Mouse (Mus musculus) left cerebral cortex, postnatal 4 days (tissue): ENCODE data around the gene Tmprss9. TPM values are rescaled to one million over a fixed set of nuclear protein-coding genes. Genes with fewer than 3 reads are reported as not detected.

Experiments
- DNase-seq: peaks from one replicate; pipeline ENCODE4 v3.0.0-alpha.2; 2022
- intact Hi-C: fragments of 180-260 bp; cut with DNase I; formaldehyde crosslinking; loops from one replicate; pipeline ENCODE4 v1.15.1; 2025
- total RNA-seq, 2 experiments: library from RNA; stranded (reverse); gene quantifications; 2 replicates each; pipeline ENCODE4 v1.2.3; 2021

The Tmprss9 gene
- total RNA-seq, 2 experiments from 2014 or later, result 0.12 to 0.42 TPM

GRCm38 (mm10) chr10:80909375-80910162 lies 37.9 kb downstream of the Tmprss9 start:
- intact Hi-C loops, result no loop called here
- no peak for DNase-seq

- DNase-seq, result no peak
- intact Hi-C loops, result no loop called here
Observed at GRCm38 (mm10) chr10:80911354-80911753, 39.7 kb downstream of the Tmprss9 start.

GRCm38 (mm10) chr10:80911891-80912290 lies 40.2 kb downstream of the Tmprss9 start:
- intact Hi-C loops, result no loop called here
- DNase-seq, result no peak

- DNase-seq, result no peak
- intact Hi-C loops, result no loop called here
Observed at GRCm38 (mm10) chr10:80913364-80914011, 41.8 kb downstream of the Tmprss9 start.

GRCm38 (mm10) chr10:80914253-80914656 lies 42.6 kb downstream of the Tmprss9 start:
- intact Hi-C loops, result no loop called here
- DNase-seq, result no peak

- DNase-seq, result no peak
- intact Hi-C loops, result no loop called here
Observed at GRCm38 (mm10) chr10:80915260-80915659, 43.6 kb downstream of the Tmprss9 start.

- no peak for DNase-seq
- intact Hi-C loops, result no loop called here
Observed at GRCm38 (mm10) chr10:80915736-80916135, 44.1 kb downstream of the Tmprss9 start.

GRCm38 (mm10) chr10:80917336-80917778 lies 45.7 kb downstream of the Tmprss9 start:
- intact Hi-C loops, result no loop called here

GRCm38 (mm10) chr10:80917779-80918434 lies 46.3 kb downstream of the Tmprss9 start, which contains the start of gene Lmnb2:
TSS of gene Lmnb2 (minus strand) at chr10:80918245.
- peak; percentile 87 for DNase-seq
- intact Hi-C loops, result no loop called here

More at GRCm38 (mm10) chr10:80917336-80917778, 45.7 kb downstream of the Tmprss9 start:
- no peak for DNase-seq

GRCm38 (mm10) chr10:80921923-80922322 lies 50.3 kb downstream of the Tmprss9 start:
- DNase-seq, result peak; percentile 62
- intact Hi-C loops, result no loop called here

- intact Hi-C loops, result no loop called here
Observed at GRCm38 (mm10) chr10:80925472-80925871, 53.8 kb downstream of the Tmprss9 start.

GRCm38 (mm10) chr10:80928586-80929298 lies 57.1 kb downstream of the Tmprss9 start:
- peak; percentile 92 for DNase-seq
- intact Hi-C loops, result loop anchor here (2.0 kb wide), 1 partner anchor 62 kb away; no protein-coding TSS in a partner anchor

More at GRCm38 (mm10) chr10:80925472-80925871, 53.8 kb downstream of the Tmprss9 start:
- no peak for DNase-seq

GRCm38 (mm10) chr10:80929299-80930226 lies 57.9 kb downstream of the Tmprss9 start, which contains the start of gene Gadd45b:
TSS of gene Gadd45b (plus strand) at chr10:80930073.
- intact Hi-C loops, result loop anchor here (2.0 kb wide), 1 partner anchor 61 kb away; no protein-coding TSS in a partner anchor
- peak; percentile 99 for DNase-seq

GRCm38 (mm10) chr10:80930361-80931152 lies 58.9 kb downstream of the Tmprss9 start:
- intact Hi-C loops, result no loop called here
- DNase-seq, result peak; percentile 60

GRCm38 (mm10) chr10:80931153-80931671 lies 59.6 kb downstream of the Tmprss9 start:
- intact Hi-C loops, result no loop called here
- peak; percentile 31 for DNase-seq

- peak; percentile 42 for DNase-seq
- intact Hi-C loops, result no loop called here
Observed at GRCm38 (mm10) chr10:80931695-80932094, 60.0 kb downstream of the Tmprss9 start.

- peak; percentile 46 for DNase-seq
- intact Hi-C loops, result no loop called here
Observed at GRCm38 (mm10) chr10:80932206-80932605, 60.6 kb downstream of the Tmprss9 start.

GRCm38 (mm10) chr10:80932700-80933420 lies 61.2 kb downstream of the Tmprss9 start:
- no peak for DNase-seq
- intact Hi-C loops, result no loop called here
